Mouse (Mus musculus) liver, adult 2 months (tissue): ENCODE results near the gene Grik3. TPM values are rescaled to one million over a fixed set of nuclear protein-coding genes. Genes with fewer than 3 reads are reported as not detected.
A peak's percentile ranks its signal among the peaks of the same experiment; 100 is the strongest.

ENCODE experiments used
- DNase-seq: peaks from one replicate; pipeline ENCODE4 v3.0.0-alpha.2; 2011; ENCODE audit warnings: low read depth, low spot score; ENCODE audit errors: extremely low read depth
- H3K27ac ChIP-seq: fragments of 200-500 bp; replicated peaks from 2 replicates; pipeline ENCODE4 v1.5.1; 2012; ENCODE audit warnings: low read depth, mild to moderate bottlenecking, control low read depth, inconsistent platforms, low read length; ENCODE audit not compliant: insufficient read depth
- H3K27me3 ChIP-seq: fragments of 200-500 bp; 2 replicates; pipeline ENCODE4 v1.6.1; 2012; ENCODE audit warnings: mild to moderate bottlenecking, moderate library complexity, low read length, inconsistent platforms; ENCODE audit not compliant: control insufficient read depth, insufficient read depth
- H3K36me3 ChIP-seq: fragments of 200-500 bp; 2 replicates; pipeline ENCODE4 v1.6.1; 2012; ENCODE audit warnings: low read length, inconsistent platforms; ENCODE audit not compliant: control insufficient read depth, insufficient read depth
- H3K4me1 ChIP-seq: fragments of 200-500 bp; 2 replicates; pipeline ENCODE4 v1.6.1; 2011; ENCODE audit warnings: low read length; ENCODE audit not compliant: control insufficient read depth, insufficient read depth
- H3K4me3 ChIP-seq: fragments of 200-500 bp; 2 replicates; pipeline ENCODE4 v1.5.1; 2011; ENCODE audit warnings: low read depth, mild to moderate bottlenecking, control low read depth, low read length, moderate library complexity; ENCODE audit not compliant: insufficient read depth
- H3K79me2 ChIP-seq: fragments of 200-500 bp; 2 replicates; pipeline ENCODE4 v1.6.1; 2012; ENCODE audit warnings: inconsistent platforms, mild to moderate bottlenecking, low read length, moderate library complexity; ENCODE audit not compliant: control insufficient read depth, insufficient read depth
- H3K9ac ChIP-seq: fragments of 200-500 bp; 2 replicates; pipeline ENCODE4 v1.6.1; 2012; ENCODE audit warnings: low read depth, mild to moderate bottlenecking, control low read depth, inconsistent platforms, low read length
- CTCF ChIP-seq: fragments of 200-500 bp; IDR thresholded peaks from 2 replicates; pipeline ENCODE4 v1.5.1; 2011; ENCODE audit warnings: low read depth, low read length, control low read depth
- POLR2A ChIP-seq: fragments of 200-500 bp; IDR thresholded peaks from 2 replicates; pipeline ENCODE4 v1.6.1; 2011; ENCODE audit warnings: low read length, control low read depth; ENCODE audit not compliant: insufficient read depth; ENCODE audit errors: extremely low read depth
- WGBS: fragments of 180-500 bp; shearing (Covaris S2); methylation state at CpG from one replicate; pipeline ENCODE4 v1.1.7; 2018; 5-methylcytosine and 5-hydroxymethylcytosine counted together
- polyA plus RNA-seq: library from polyadenylated mRNA; depleted of rRNA; stranded (reverse); fragments of >200 nt; gene quantifications from 2 replicates; pipeline ENCODE4 v1.2.3, GENCODE M21; 2012
- total RNA-seq: library from RNA; depleted of rRNA; stranded (reverse); fragments of >200 nt; gene quantifications from 2 replicates; pipeline ENCODE4 v1.2.3, GENCODE M21; 2014

Grik3 gene
- total and polyA plus RNA-seq, 2 experiments = 0.04 TPM; not detected in 1

- Histone ChIP-seq H3K79me2 (no peaks in the 10 kb centered on the region), H3K27ac (no peak overlapping the region), H3K4me1 (no peaks in the 10 kb centered on the region), H3K4me3 (no peak overlapping the region), H3K9ac (no peak overlapping the region), H3K27me3 (no peaks in the 10 kb centered on the region), H3K36me3 (no peaks in the 10 kb centered on the region)
- no peak for TF ChIP-seq POLR2A
- 56% methylated on average over 12 of the region's 12 CpGs for WGBS
- no peak for DNase-seq
Observed at GRCm38 (mm10) chr4:125478071-125478470, 12.4 kb upstream of the Grik3 start.

- H3K4me1 ChIP-seq = no peaks in the 10 kb centered on the region
- no peak overlapping the region for H3K9ac ChIP-seq
- no peak for DNase-seq
- TF ChIP-seq CTCF = no peak
- TF ChIP-seq POLR2A = no peak
- no peak overlapping the region for H3K27ac ChIP-seq
- no peaks in the 10 kb centered on the region for H3K36me3 ChIP-seq
- 37% methylated on average over 3 of the region's 3 CpGs for WGBS
- H3K27me3 ChIP-seq = no peaks in the 10 kb centered on the region
- no peaks in the 10 kb centered on the region for H3K79me2 ChIP-seq
- H3K4me3 ChIP-seq = no peak overlapping the region
Observed at GRCm38 (mm10) chr4:125481256-125481655, 9.2 kb upstream of the Grik3 start.

- TF ChIP-seq CTCF = no peak
- Histone ChIP-seq H3K27me3 (peaks cover 2% of the 10 kb centered on the region; the same call in 1 of the 2 replicates), H3K36me3 (no peaks in the 10 kb centered on the region), H3K4me1 (no peaks in the 10 kb centered on the region), H3K27ac (no peak overlapping the region), H3K79me2 (no peaks in the 10 kb centered on the region), H3K4me3 (no peak overlapping the region), H3K9ac (no peak overlapping the region)
- WGBS = 20% methylated on average over 8 of the region's 8 CpGs
- no peak for DNase-seq
Observed at GRCm38 (mm10) chr4:125484131-125484530, 6.4 kb upstream of the Grik3 start.

- WGBS = 48% methylated on average over 15 of the region's 15 CpGs
- no peaks in the 10 kb centered on the region for H3K79me2 ChIP-seq
- H3K4me3 ChIP-seq = no peak overlapping the region
- no peak overlapping the region for H3K27ac ChIP-seq
- TF ChIP-seq POLR2A (no peak), CTCF (no peak)
- H3K4me1 ChIP-seq = no peaks in the 10 kb centered on the region
- peaks cover 9% of the 10 kb centered on the region for H3K27me3 ChIP-seq
- no peak overlapping the region for H3K9ac ChIP-seq
- no peaks in the 10 kb centered on the region for H3K36me3 ChIP-seq
- DNase-seq = no peak
Observed at GRCm38 (mm10) chr4:125485416-125486239, 4.9 kb upstream of the Grik3 start.

GRCm38 (mm10) chr4:125486616-125487015 lies 3.9 kb upstream of the Grik3 start:
- no peak overlapping the region for H3K4me3 ChIP-seq

GRCm38 (mm10) chr4:125487031-125487430 lies 3.5 kb upstream of the Grik3 start:
- Histone ChIP-seq H3K27ac (no peak overlapping the region), H3K27me3 (peaks cover 20% of the 10 kb centered on the region), H3K4me1 (no peaks in the 10 kb centered on the region), H3K79me2 (no peaks in the 10 kb centered on the region), H3K9ac (no peak overlapping the region), H3K36me3 (no peaks in the 10 kb centered on the region), H3K4me3 (no peak overlapping the region)
- TF ChIP-seq POLR2A (no peak), CTCF (no peak)
- WGBS = 3% methylated on average over 7 of the region's 7 CpGs
- no peak for DNase-seq

More at GRCm38 (mm10) chr4:125486616-125487015, 3.9 kb upstream of the Grik3 start:
- DNase-seq = no peak
- Histone ChIP-seq H3K27me3 (peaks cover 17% of the 10 kb centered on the region), H3K79me2 (no peaks in the 10 kb centered on the region), H3K9ac (no peak overlapping the region), H3K36me3 (no peaks in the 10 kb centered on the region), H3K4me1 (no peaks in the 10 kb centered on the region), H3K27ac (no peak overlapping the region)
- TF ChIP-seq POLR2A (no peak), CTCF (0 out of 2 replicates have a peak, but pooled peaks have one; percentile 9)
- WGBS = 5% methylated on average over 13 of the region's 13 CpGs
